Mouse (Mus musculus) kidney, adult 2 months (tissue): ENCODE data around the gene Cpt2.

Source experiments
- CTCF ChIP-seq: fragments of 200-500 bp; conservative IDR thresholded peaks from 2 replicates; pipeline ENCODE4 v1.5.1; 2011; ENCODE audit warnings: low read depth, mild to moderate bottlenecking, control low read depth, low read length, moderate library complexity, mixed read lengths; ENCODE audit not compliant: insufficient read depth, insufficient read length
- POLR2A ChIP-seq: fragments of 200-500 bp; IDR thresholded peaks from one replicate; pipeline ENCODE4 v1.6.1; 2011; ENCODE audit warnings: low read depth, low read length, control low read depth

- TF ChIP-seq CTCF, result no peak
- no peak for TF ChIP-seq POLR2A
These were observed 46.4 kb upstream of the Cpt2 start for GRCm38 (mm10) chr4:107969781-107970180.
